Mouse (Mus musculus) lung, postnatal 14 days (tissue): ENCODE results near the gene Pfn5.
"Not testable (repeated sequence)": the region's sequence is repeated elsewhere in the genome, so short reads cannot be mapped to it uniquely, and the experiment has no call there.

Experiments used
- DNase-seq: peaks from one replicate; pipeline ENCODE4 v3.0.0; 2021

Pfn5 gene

DNA sequence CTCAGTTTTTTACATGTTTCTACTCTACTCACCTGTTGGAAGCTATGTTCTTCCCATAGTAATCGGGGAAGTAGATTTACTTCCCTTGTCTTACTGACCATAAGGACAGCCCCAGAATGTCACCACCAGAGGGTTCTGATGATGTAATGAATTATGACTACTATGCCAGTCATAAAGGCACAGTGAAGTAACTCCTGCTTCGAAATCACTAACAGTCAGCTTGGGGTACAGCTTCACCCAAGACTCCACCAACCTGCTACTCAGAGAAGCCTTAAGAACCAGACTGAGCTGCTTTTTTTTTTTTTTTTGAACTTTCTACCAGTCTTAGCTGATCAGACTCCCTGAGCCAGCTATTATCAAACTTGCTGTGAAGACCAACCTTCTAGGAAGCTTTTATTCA is at the start of gene Pfn5, which contains the start of gene Asb12:
Gene Pfn5, plus strand, starts transcription at position 218 of the 400 bp plus-strand sequence.
Gene Asb12, minus strand, starts transcription at position 101 of the 400 bp plus-strand sequence.
- no peak for DNase-seq

DNA sequence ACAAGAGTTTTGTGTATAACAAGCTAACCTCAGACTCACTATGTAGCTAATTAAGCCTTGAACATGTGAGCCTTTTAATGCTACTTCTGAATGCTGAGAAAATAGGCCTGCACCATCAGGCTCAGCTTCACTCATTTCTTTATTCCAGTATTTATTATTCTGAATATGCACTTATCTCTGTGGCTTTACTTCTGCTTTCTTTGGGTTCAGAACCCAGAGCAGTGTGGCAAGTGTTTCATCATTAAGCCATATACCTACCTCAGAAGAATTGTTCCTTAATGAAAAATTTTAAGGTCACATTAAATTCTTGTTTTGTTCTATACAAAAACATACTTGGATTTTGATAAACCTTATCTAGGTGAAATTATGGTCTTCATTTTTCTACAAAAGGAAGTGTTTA is 34.0 kb upstream of the Pfn5 start:
- no peak for DNase-seq

DNA sequence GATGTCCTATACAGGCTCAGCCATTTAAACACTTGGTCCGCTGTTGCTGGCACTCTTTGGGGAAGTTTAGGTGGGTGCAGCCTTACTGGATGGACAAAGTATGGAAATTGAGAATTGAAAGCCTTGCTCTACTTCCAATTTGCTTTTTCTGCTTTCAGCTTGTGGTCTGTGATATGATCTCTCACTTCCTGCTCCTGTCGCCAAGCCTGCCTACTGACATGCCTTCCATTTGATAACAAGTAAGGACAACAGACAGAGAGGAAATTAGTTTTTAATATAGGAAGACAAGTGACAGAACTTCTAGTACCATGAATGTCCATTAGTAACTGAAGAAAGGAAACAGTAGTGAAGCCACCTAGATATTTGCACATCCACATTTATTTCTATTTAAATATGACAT is 32.7 kb upstream of the Pfn5 start:
- DNase-seq = no peak

DNA sequence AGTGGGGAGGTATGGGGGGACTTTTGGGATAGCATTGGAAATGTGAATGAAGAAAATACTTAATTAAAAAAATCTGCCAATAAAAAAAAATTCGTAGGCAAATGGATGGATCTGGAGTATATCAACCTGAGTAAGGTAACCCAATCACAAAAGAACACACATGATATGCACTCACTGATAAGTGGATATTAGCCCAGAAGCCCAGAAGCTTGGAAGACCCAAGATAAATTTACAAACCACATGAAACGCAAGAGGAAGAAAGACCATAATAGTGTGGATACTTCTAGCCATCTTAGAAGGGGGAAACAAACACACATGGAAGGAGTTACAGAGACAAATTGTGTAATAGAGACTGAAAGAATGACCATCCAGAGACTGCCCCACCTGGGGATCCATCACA is 22.4 kb upstream of the Pfn5 start:
- not testable (repeated sequence) for DNase-seq

DNA sequence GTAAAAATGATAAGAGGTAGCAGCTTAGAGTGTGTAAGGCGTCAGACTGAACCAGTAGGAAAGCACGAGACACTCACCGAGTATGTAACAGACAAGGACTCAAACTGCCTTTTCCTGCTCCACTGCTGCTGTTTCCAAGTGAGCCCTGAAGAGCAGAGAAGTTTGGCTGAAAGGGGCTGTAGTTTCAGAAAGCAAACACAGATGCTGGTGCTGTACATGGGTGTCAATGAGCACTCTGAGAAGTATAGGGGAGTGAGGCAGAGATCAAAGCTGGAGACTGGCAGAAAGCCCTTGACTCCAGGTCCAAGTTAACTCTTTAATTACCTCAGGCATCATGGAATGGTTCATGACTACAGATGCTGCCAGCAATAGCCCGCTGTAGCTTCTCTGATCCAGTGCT is 3.6 kb upstream of the Pfn5 start:
- DNase-seq = no peak

DNA sequence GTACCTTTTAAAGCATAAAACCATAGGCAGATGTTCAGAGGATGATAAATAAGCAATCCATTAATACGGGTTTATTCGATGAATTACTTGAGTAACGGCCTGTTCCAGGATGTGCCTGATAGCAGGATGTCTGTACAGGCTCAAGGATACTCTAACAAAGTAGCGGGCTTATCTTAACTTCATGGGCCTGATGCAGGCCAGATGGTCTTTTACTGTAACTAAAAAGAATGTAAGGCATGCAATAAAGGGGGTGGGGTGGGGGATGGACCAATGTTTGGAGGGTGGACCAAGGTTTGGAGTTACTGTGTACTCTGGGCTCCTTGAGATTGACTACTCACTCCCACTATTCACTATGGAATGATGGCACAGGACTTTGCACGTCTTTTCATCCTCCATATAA is 42.7 kb downstream of the Pfn5 start:
- DNase-seq = no peak
